Mouse (Mus musculus) brain, embryonic 14.5 days (tissue): ENCODE data around the gene H2afv. TPM values are rescaled to one million over a fixed set of nuclear protein-coding genes. Genes with fewer than 3 reads are reported as not detected.
A peak's percentile ranks its signal among the peaks of the same experiment; 100 is the strongest.
"Not testable (repeated sequence)": the region's sequence is repeated elsewhere in the genome, so short reads cannot be mapped to it uniquely, and the experiment has no call there.

Experiments
- DNase-seq: peaks from one replicate; pipeline ENCODE4 v3.0.0-alpha.2; 2011; ENCODE audit warnings: low read depth
- CTCF ChIP-seq: fragments of 200-500 bp; IDR thresholded peaks from 2 replicates; pipeline ENCODE4 v1.5.1; 2012; ENCODE audit warnings: inconsistent platforms, mild to moderate bottlenecking, moderate library complexity, borderline replicate concordance; ENCODE audit not compliant: insufficient read depth, insufficient read length; ENCODE audit errors: extremely low read depth
- POLR2A ChIP-seq: fragments of 200-500 bp; IDR thresholded peaks from 2 replicates; pipeline ENCODE4 v1.6.1; 2012; ENCODE audit warnings: mild to moderate bottlenecking, inconsistent platforms, borderline replicate concordance; ENCODE audit not compliant: poor library complexity, insufficient read depth, insufficient read length, severe bottlenecking; ENCODE audit errors: extremely low read depth
- polyA plus RNA-seq: library from polyadenylated mRNA; depleted of rRNA; stranded (reverse); fragments of >200 nt; gene quantifications from 2 replicates; pipeline ENCODE4 v1.2.3, GENCODE M21; 2012

H2afv gene
- polyA plus RNA-seq, 1 experiment, result 207 TPM

GRCm38 (mm10) chr11:6447493-6447892, 3.2 kb upstream of the H2afv start:
- TF ChIP-seq CTCF (no peak), POLR2A (no peak)
- no peak for DNase-seq

DNA sequence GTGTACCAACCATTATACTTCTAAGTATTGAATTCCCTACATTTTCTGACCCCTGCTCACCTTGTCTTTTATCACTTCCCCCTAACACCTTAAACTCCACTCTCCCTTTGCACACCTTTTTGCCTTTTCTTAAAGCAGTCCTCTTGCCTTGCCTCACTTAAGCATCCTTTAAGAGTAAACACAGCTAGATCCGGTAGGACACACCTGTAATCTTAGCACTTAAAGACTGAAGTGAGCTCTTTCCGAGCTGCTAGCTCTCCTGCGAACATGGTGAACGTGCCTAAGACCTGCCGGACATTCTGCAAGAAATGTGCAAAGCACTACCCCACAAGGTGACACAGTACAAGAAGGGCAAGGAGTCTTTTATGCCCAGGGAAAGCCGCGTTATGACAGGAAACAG, 1.7 kb upstream of the H2afv start:
- TF ChIP-seq POLR2A, result no peak
- TF ChIP-seq CTCF, result no peak
- no peak for DNase-seq

- DNase-seq, result no peak
- TF ChIP-seq CTCF (no peak), POLR2A (no peak)
Measured at GRCm38 (mm10) chr11:6445441-6445840, 1.2 kb upstream of the H2afv start.

GRCm38 (mm10) chr11:6443727-6444076, 541 bp downstream of the H2afv start:
- TF ChIP-seq CTCF (no peak), POLR2A (no peak)
- DNase-seq, result no peak

DNA sequence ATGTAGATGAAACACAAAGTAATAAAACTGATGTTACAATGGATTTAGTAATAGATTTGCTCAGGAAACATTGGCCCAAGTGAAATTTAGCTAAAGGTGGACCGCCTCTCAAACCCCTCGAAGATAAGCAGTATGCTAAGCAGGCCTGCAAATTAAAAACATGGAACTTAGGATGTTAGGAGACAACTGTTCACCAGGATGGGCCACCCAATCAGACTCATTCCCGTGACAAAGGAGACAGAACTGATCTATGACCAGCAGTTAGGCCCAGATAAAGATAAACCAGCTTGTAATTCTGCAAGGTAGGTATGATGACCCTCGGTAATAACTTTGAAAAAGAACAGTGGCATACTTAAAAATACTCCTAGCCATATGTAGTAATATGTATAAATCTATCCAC, 1.1 kb downstream of the H2afv start:
- no peak for TF ChIP-seq POLR2A
- no peak for TF ChIP-seq CTCF
- DNase-seq, result peak; percentile 10

DNA sequence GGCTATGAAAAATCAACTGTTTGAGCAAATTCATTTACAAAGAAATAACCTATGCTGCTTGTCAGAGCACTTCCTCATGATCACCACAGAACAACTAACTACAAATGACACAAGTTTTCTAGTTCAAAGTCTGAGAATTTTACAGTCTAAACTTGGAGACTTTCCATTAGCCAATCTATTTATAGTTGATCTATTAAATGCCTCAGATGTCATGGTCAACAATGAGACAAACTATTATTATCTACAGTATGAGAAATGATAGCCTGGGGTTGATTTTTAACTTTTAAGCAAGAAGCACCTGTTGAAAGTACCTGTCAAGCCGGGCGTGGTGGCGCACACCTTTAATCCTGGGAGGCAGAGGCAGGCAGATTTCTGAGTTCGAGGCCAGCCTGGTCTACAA, 1.7 kb downstream of the H2afv start:
- DNase-seq, result no peak
- no peak for TF ChIP-seq CTCF
- no peak for TF ChIP-seq POLR2A

DNA sequence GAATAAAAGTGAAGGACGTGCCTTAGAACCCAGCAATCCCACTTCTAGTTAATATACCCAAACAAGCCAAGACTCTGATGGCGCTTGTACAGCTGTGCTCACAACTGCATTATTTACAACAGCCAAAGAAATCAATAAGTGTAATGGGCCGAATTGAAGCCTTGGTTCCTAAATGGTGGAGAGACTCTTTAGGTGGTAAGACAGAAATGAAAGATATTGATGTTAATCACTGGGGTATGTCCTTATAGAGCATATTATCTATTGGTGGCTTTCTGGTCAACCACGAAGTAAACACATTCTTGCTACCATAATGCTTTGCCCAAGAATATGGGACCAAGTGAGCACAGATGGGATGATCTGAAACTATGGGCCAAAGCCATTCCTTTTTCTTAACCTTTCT, 4.1 kb downstream of the H2afv start:
- DNase-seq, result no peak
- TF ChIP-seq CTCF (no peak), POLR2A (no peak)

- no peak for DNase-seq
- no peak for TF ChIP-seq POLR2A
- TF ChIP-seq CTCF, result no peak
Measured at GRCm38 (mm10) chr11:6437667-6438066, 6.6 kb downstream of the H2afv start.

DNA sequence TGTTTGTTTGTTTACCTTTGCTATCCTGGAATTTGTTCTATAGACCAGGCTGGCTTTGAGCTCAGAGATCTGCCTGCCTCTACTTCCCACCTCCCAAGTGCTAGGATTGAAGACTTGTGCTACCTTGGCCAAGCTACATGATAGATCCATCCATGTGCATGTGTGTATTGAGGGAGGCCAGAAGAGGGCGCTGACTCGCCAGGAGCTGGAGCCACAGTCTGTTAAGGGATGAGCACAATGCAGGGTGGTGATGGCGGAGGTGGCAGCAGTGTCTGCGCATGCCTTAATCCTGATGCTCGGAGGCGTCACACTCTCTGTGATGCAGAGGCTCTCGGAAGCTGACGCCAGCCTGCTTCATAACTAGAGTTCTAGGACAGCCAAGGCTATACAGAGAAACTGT, 7.8 kb downstream of the H2afv start:
- TF ChIP-seq CTCF (peak; percentile 59; the same call in 1 of the 2 replicates), POLR2A (no peak)
- DNase-seq, result peak; percentile 48

- no peak for DNase-seq
- TF ChIP-seq POLR2A (no peak), CTCF (no peak)
Measured at GRCm38 (mm10) chr11:6430186-6430585, 14.1 kb downstream of the H2afv start.

- no peak for DNase-seq
- no peak for TF ChIP-seq CTCF
- no peak for TF ChIP-seq POLR2A
Measured at GRCm38 (mm10) chr11:6420722-6421350, 23.4 kb downstream of the H2afv start.

DNA sequence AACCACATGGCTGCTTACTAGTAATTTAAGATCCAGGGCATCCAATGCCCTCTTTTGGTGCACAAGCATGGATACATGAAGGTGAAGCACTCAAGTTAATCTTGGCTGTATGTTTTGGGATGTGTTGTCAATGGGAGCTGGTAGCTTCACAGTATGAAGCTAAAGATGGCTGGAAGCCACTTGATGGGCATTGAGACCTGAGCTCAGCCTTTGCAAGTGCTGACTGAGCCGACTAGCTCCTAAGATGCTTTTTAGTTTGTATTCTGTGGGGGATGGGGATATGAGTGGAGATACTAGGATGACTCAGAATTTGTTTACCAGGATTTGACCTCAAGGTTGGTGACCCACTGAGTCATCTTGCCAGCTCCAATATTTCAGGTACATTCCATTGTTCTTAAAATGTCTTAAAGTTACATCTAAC, 23.9 kb downstream of the H2afv start:
- DNase-seq, result no peak
- no peak for TF ChIP-seq POLR2A
- TF ChIP-seq CTCF, result no peak

DNA sequence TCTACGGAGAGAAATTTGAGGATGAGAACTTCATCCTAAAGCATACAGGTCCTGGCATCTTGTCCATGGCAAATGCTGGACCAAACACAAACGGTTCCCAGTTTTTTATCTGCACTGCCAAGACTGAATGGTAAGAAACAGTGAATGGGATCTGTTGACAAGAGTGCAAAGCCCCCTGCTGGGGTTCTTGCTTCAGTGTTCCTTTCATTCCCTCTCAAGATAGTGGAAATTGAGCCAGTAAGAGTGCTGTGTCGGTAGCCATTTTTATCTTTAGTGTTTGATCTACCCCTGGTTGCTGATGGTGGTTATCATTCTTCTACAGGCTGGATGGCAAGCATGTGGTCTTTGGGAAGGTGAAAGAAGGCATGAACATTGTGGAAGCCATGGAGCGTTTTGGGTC, 25.1 kb downstream of the H2afv start:
- not testable (repeated sequence) for DNase-seq

DNA sequence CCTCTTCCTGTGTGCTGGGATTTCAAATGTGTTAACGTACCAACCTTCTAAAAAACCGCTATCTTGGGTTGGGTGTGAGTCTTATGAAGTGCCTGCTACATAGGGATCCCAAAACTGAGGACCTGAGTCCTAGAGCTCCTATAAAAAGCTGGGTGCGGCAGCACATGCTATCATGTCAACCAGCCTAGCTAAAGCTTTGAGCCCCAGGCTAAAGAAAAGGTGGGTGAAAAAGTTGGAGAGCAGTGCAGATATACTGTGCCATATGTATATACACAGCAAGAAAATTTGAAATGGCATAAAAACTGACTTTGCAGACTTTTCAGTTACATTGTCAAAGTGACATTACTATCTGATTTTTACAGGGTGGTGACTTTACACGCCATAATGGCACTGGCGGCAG, 25.5 kb downstream of the H2afv start:
- no peak for DNase-seq
- TF ChIP-seq CTCF, result no peak
- TF ChIP-seq POLR2A, result no peak
